Mouse (Mus musculus): ENCODE results near the gene Gm12117.

GRCm38 (mm10) chr11:33297121-33297520 lies 20.6 kb upstream of the Gm12117 start:
- TF ChIP-seq CTCF (IDR thresholded peaks at IDR 0.05; ENCODE audit: insufficient read depth, low read depth, low read length) (no peak), POLR2A (IDR thresholded peaks at IDR 0.05; ENCODE audit: insufficient read depth, low read depth, low read length) (no peak)

All from olfactory bulb, adult 2 months (tissue).